In the genomic region with DNA sequence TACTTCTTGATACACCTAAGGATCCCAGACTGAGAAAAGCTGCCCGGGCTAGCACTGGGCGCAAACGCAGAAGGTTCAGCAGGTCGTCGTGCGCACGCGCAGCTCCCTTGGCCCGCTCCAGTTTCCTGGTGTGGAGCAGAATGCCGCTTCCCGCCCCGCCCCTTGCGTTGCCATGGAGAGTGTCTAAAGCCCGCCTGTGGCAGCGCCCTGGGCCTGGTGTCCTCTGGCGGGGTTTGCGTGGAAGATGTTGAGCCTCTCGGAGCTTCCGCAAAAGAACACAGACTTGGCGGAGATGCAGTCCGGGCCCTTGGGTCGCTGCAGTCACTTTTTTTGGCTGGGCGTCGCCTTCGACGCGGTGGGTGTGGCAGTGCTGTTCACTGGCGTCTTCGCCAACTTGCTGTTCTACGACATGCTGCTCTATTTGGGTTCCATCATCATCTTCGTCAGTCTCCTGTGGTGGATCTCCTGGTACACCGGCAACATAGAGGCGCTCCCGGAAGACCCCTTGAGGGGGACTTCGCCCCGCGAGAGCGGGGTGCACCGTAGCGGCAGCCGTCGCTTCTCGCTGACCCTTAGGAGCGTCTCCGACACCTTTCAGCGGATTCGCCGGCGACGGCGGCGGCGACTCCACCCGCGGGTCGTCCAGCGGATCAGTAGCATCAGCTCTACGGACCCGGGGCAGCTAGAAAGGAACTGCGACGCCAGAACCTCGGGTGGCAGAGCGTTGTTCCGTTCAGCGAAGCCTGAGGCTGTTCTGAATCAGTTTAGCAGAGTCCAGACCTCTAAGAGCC, we compare ENCODE assay signal across 8 mouse cellular contexts. TPM values are rescaled to one million over a fixed set of nuclear protein-coding genes. Genes with fewer than 3 reads are reported as not detected.
DNase-seq lines count a peak whose midpoint lies in the region; ATAC-seq lines count a peak whose summit lies in the region.

No protein-coding gene starts in this region.

- peaks cover 23% of the 10 kb centered on the region for H3K4me1 ChIP-seq in hindbrain, embryonic 13.5 days (replicated peaks)

- no peaks in the 10 kb centered on the region for H3K9me3 ChIP-seq in hindbrain, embryonic 13.5 days

- H3K36me3 ChIP-seq in hindbrain, embryonic 13.5 days, result no peaks in the 10 kb centered on the region

- DNase-seq in NIH3T3 (ENCODE audit: low read depth), result peak; percentile 88
- DNase-seq in cerebellum, postnatal 14 days, result peak; percentile 96 to 97
- DNase-seq in frontal cortex, postnatal 14 days (ENCODE audit: low spot score in 2 of 2), result peak; percentile 83 to 84
- DNase-seq in layer of hippocampus, postnatal 14 days (ENCODE audit: low spot score in 2 of 2), result peak; percentile 86 to 94
- DNase-seq in lung, postnatal 10 days, result peak; percentile 98
- peak; percentile 88 for DNase-seq in ovary, postnatal 14 days (ENCODE audit: low spot score)
- peak; percentile 81 to 85 for DNase-seq in thymus, postnatal 10 days (ENCODE audit: low spot score in 2 of 2)

- peak overlapping the region; percentile 92 for H3K4me2 ChIP-seq in hindbrain, embryonic 13.5 days

- peak; percentile 99 for ATAC-seq in hindbrain, embryonic 13.5 days (ENCODE audit: low FRiP score)

- peak overlapping the region; percentile 40 for H3K27ac ChIP-seq in hindbrain, embryonic 13.5 days

- no peaks in the 10 kb centered on the region for H3K27me3 ChIP-seq in hindbrain, embryonic 13.5 days

- peak overlapping the region; percentile 67 for H3K4me3 ChIP-seq in hindbrain, embryonic 13.5 days

- peak overlapping the region; percentile 77 for H3K9ac ChIP-seq in hindbrain, embryonic 13.5 days

- WGBS in hindbrain, embryonic 13.5 days, result under 1% methylated on average over 65 of the region's 65 CpGs

RNA-seq across cellular contexts. Expression of a gene that starts 23.8 kb away (rescaled TPM):
- polyA plus RNA-seq in hindbrain, embryonic 13.5 days (2015; fragmentation: Nextera tagmentation; extraction: Ambion mirVana), result 0.56 and 1.1 TPM in 2 replicates
- total RNA-seq in layer of hippocampus, postnatal 14 days (2021), result not detected

RNA-seq across cellular contexts. Expression of a gene that starts 25.9 kb away (rescaled TPM):
- 124 and 125 TPM in 2 replicates for polyA plus RNA-seq in hindbrain, embryonic 13.5 days (2015; fragmentation: Nextera tagmentation; extraction: Ambion mirVana)
- 10 to 100 TPM; 43.5 to 47.5 TPM for total RNA-seq in layer of hippocampus, postnatal 14 days (2021)

Comparison
In these comparisons a context has a peak if more than half of its experiments do, and no peak if none do; other contexts are left out.
1. Peak in every context shown above with its lines: DNase-seq, ATAC-seq, H3K4me3 ChIP-seq and H3K27ac ChIP-seq.